Mouse (Mus musculus) cortical plate, adult 2 months (tissue): ENCODE results near the gene Tmem234.

ENCODE experiments used
- CTCF ChIP-seq: fragments of 200-500 bp; IDR thresholded peaks from 2 replicates; pipeline ENCODE4 v1.5.1; 2011; ENCODE audit warnings: mild to moderate bottlenecking, control low read depth, low read length; ENCODE audit not compliant: insufficient read depth; ENCODE audit errors: extremely low read depth
- POLR2A ChIP-seq: fragments of 200-500 bp; IDR thresholded peaks from 2 replicates; pipeline ENCODE4 v1.6.1; 2011; ENCODE audit warnings: mild to moderate bottlenecking, low read length, control low read depth; ENCODE audit not compliant: insufficient read depth; ENCODE audit errors: extremely low read depth

DNA sequence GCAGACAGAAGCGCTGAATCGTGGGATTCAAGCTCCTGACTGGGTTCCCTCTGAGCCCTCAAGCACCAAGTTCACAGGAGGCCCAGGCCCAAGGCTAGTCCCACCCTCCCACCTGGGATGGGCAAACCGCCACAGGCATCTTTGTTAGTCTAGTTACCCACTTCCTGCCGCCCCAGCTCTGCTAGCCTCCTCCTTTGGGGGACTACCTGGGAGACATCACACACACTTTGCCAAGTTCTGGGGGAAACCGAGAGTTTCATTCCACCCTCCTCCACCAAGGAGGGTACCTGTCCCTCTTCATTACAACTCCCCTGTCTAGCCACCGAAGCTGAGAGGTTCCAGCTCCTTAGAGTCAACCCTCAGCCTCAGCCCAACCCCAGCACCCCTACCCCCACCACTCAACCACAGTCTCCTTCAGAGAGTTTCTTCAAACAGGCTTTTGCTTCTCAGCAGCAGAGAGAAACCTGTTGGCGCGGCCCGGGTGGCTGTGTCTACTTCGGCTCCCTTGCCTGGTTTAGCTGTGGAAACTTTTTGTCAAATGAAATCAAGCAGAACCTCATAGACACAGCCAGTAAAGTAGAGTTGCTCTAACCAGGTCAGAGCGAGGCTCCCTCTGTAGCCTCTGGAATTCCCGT lies 42.0 kb upstream of the Tmem234 start:
- TF ChIP-seq CTCF (no peak), POLR2A (no peak)
